In genomic region chr16:33768491-33769278, GRCm38 (mm10) we compare ENCODE assay signal across 21 mouse cellular contexts. TPM values are rescaled to one million over a fixed set of nuclear protein-coding genes. Genes with fewer than 3 reads are reported as not detected.
DNase-seq lines count a peak whose midpoint lies in the region; ATAC-seq lines count a peak whose summit lies in the region.
"Had no signal": no experiment of that assay in that cellular context is flagged by ENCODE, and none has a peak within 500 bp of the region (broad histone marks: within the 10 kb centered on the region; RNA-seq: fewer than 3 reads in every experiment).

No protein-coding gene starts in this region.

- no peaks in the 10 kb centered on the region for H3K9me3 ChIP-seq in embryonic facial prominence, embryonic 15.5 days (replicated peaks)
- H3K9me3 ChIP-seq in embryonic facial prominence, embryonic 10.5 days, result no peaks in the 10 kb centered on the region
- H3K9me3 ChIP-seq in heart, embryonic 10.5 days, result no peaks in the 10 kb centered on the region
- H3K9me3 ChIP-seq: G1E; kidney, embryonic 15.5 days; liver, embryonic 15.5 days; midbrain, embryonic 10.5 days had no signal

- no peaks in the 10 kb centered on the region for H3K27me3 ChIP-seq in embryonic facial prominence, embryonic 15.5 days
- H3K27me3 ChIP-seq in embryonic facial prominence, embryonic 10.5 days (replicated peaks; ENCODE audit: low read depth, poor library complexity, severe bottlenecking), result no peaks in the 10 kb centered on the region
- H3K27me3 ChIP-seq in heart, embryonic 10.5 days (ENCODE audit: insufficient read depth, poor library complexity, severe bottlenecking), result no peaks in the 10 kb centered on the region
- H3K27me3 ChIP-seq: kidney, embryonic 15.5 days; liver, embryonic 15.5 days had no signal

- ATAC-seq in embryonic facial prominence, embryonic 15.5 days (ENCODE audit: insufficient number of reproducible peaks, low FRiP score, low TSS enrichment, low read depth), result 0 out of 2 replicates have a peak, but pooled peaks have one; percentile 46
- ATAC-seq: forebrain, embryonic 16.5 days; hindbrain, postnatal 0 days; intestine, postnatal 0 days had no signal

- no peaks in the 10 kb centered on the region for H3K36me3 ChIP-seq in embryonic facial prominence, embryonic 15.5 days
- peaks cover 17% of the 10 kb centered on the region for H3K36me3 ChIP-seq in embryonic facial prominence, embryonic 10.5 days (replicated peaks)
- H3K36me3 ChIP-seq in heart, embryonic 10.5 days, result peaks cover 22% of the 10 kb centered on the region

- 69% methylated on average over 3 of the region's 3 CpGs for WGBS in embryonic facial prominence, embryonic 15.5 days
- 91% methylated on average over 3 of the region's 3 CpGs for WGBS in embryonic facial prominence, embryonic 10.5 days
- WGBS in heart, embryonic 10.5 days, result 92% methylated on average over 3 of the region's 3 CpGs

- H3K9ac ChIP-seq in embryonic facial prominence, embryonic 15.5 days, result no peak overlapping the region
- H3K9ac ChIP-seq: kidney, embryonic 15.5 days; liver, embryonic 15.5 days had no signal

- DNase-seq in embryonic facial prominence, embryonic 10.5 days (ENCODE audit: low spot score), result no peak
- DNase-seq in heart, postnatal 14 days, result peak; percentile 25 to 42
- no peak for DNase-seq in heart, embryonic 10.5 days (ENCODE audit: low spot score)
- DNase-seq in thymus, postnatal 14 days, result peak; percentile 17
- DNase-seq in thymus, postnatal 10 days (ENCODE audit: low spot score in 2 of 2), result no peak
- DNase-seq in adrenal gland, adult 8-10 months, result no peak
- DNase-seq in spleen, postnatal 14 days (ENCODE audit: low spot score in 2 of 2), result no peak
- DNase-seq: adrenal gland, adult 2 months; cerebellum, adult 9-11 months had no signal

- intact Hi-C loops in heart, postnatal 14 days (cut with DNase I), result no loop called here

- H3K4me1 ChIP-seq in embryonic facial prominence, embryonic 15.5 days, result 0 out of 2 replicates have a peak, but pooled peaks cover 6% of the 10 kb centered on the region
- peaks cover 14% of the 10 kb centered on the region for H3K4me1 ChIP-seq in embryonic facial prominence, embryonic 10.5 days
- H3K4me1 ChIP-seq in heart, embryonic 10.5 days, result no peaks in the 10 kb centered on the region
- H3K4me1 ChIP-seq: kidney, embryonic 15.5 days had no signal

- no peak overlapping the region for H3K27ac ChIP-seq in embryonic facial prominence, embryonic 15.5 days (replicated peaks)
- H3K27ac ChIP-seq in embryonic facial prominence, embryonic 10.5 days (replicated peaks), result no peak overlapping the region
- H3K27ac ChIP-seq in heart, embryonic 10.5 days, result no peak overlapping the region
- H3K27ac ChIP-seq: hindbrain, postnatal 0 days; kidney, embryonic 15.5 days; macrophage; midbrain, embryonic 10.5 days had no signal

- no peak overlapping the region for H3K4me3 ChIP-seq in embryonic facial prominence, embryonic 15.5 days (replicated peaks)
- H3K4me3 ChIP-seq in embryonic facial prominence, embryonic 10.5 days, result no peak overlapping the region
- no peak overlapping the region for H3K4me3 ChIP-seq in heart, embryonic 10.5 days
- H3K4me3 ChIP-seq: kidney, embryonic 15.5 days; liver, embryonic 15.5 days; midbrain, embryonic 10.5 days had no signal

- no peak overlapping the region for H3K4me2 ChIP-seq in embryonic facial prominence, embryonic 15.5 days (replicated peaks)
- H3K4me2 ChIP-seq: kidney, embryonic 15.5 days; liver, embryonic 15.5 days had no signal

RNA-seq across cellular contexts. Expression of gene Muc13, which starts 25.2 kb away (rescaled TPM):
- 0.25 and 0.52 TPM in 2 replicates for polyA plus RNA-seq in embryonic facial prominence, embryonic 15.5 days (2015; fragmentation: Nextera tagmentation; extraction: Ambion mirVana)
- 0.10 and 0.14 TPM in 2 replicates for polyA plus RNA-seq in embryonic facial prominence, embryonic 10.5 days (2016; fragmentation: Nextera tagmentation; extraction: Ambion mirVana)
- total RNA-seq in heart, postnatal 14 days (2021), result under 1 TPM; 0.12 to 0.17 TPM
- 0.36 and 1.7 TPM in 2 replicates for polyA plus RNA-seq in heart, embryonic 10.5 days (2016; fragmentation: Nextera tagmentation; extraction: Ambion mirVana)
- total RNA-seq in adrenal gland, adult 8-10 months (2022), result under 1 TPM in 1 of 4 experiments, not detected in 3; 0.09 TPM
- total RNA-seq: adrenal gland, adult 2 months; hindbrain, postnatal 0 days; left cerebral cortex, postnatal 10 days had no signal
- polyA plus RNA-seq: embryonic facial prominence, embryonic 14.5 days; heart, embryonic 14.5 days had no signal

Comparison
In these comparisons a context has a peak if more than half of its experiments do, and no peak if none do; other contexts are left out.
1. DNase-seq: peak in heart, postnatal 14 days (2 of 2) and thymus, postnatal 14 days (single experiment); none in embryonic facial prominence, embryonic 10.5 days (single experiment), heart, embryonic 10.5 days (single experiment), thymus, postnatal 10 days (0 of 2), adrenal gland, adult 8-10 months (single experiment) and spleen, postnatal 14 days (0 of 2).